Mouse (Mus musculus): ENCODE measurements at regions not wholly inside any gene's neighbourhood (a gene's known extent, or its start where the extent isn't known, plus 50 kb on each side); places are given as distances from the start of the nearest gene placed in this dataset.

DNA sequence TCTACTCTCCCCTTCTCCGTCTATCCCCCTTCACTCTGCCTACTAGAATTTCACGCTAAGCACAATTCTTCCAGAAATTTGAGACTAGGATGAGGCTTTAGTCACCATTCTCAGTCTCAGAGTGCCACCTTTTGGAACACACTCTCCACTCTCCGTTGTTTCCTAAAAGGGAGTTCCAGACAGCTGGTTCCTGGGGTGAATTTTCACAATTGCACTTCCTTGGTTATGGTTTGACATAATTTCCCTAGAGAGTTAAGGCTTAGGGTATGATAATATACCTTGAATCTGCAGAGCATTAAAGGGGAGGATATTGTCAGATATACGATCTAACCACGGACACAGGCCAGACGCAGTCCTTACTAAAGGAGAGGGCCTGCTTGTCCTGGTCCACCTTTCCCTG lies 444.8 kb downstream of the Ets1 start:
- no peaks in the 10 kb centered on the region for H3K27me3 ChIP-seq (ENCODE audit: insufficient read depth, low read length)
- no peak overlapping the region for H3K27ac ChIP-seq (ENCODE audit: low read depth, low read length)
- WGBS, result 51% methylated on average over 6 of the region's 6 CpGs
- peak; percentile 81 for TF ChIP-seq CTCF (IDR thresholded peaks at IDR 0.05)
- DNase-seq (ENCODE audit: low spot score) (peak; percentile 73), ATAC-seq (ENCODE audit: low FRiP score) (no peak)
- no peak overlapping the region for H3K4me3 ChIP-seq (ENCODE audit: low read depth, low read length)
- H3K4me1 ChIP-seq (ENCODE audit: insufficient read depth, low read length), result no peaks in the 10 kb centered on the region
- no peaks in the 10 kb centered on the region for H3K9me3 ChIP-seq (ENCODE audit: low read length)
- H3K9ac ChIP-seq (replicated peaks; ENCODE audit: low read length, poor library complexity, severe bottlenecking), result no peak overlapping the region
- H3K4me2 ChIP-seq (ENCODE audit: low read depth, low read length, poor library complexity, severe bottlenecking), result no peak overlapping the region
- no peaks in the 10 kb centered on the region for H3K36me3 ChIP-seq (ENCODE audit: insufficient read depth, low read length)

DNA sequence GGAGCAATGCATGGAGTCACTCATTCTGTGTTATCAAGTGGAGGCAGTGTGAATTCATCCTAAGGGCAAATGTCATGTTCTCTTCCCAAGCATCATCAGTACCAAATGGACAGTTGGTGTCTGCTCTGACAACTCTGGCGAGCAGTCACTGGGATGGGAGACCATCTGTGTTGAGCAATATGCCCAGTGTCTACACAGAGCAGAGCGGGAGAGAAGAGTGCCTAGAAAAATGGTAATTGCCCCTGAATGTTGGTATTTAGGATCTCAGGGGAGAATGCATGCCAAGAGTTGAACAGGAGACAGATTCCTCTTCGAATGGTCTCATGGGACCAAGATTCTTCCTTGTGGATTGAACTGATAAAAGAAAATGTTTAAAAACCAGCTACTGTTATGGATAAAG lies 454.0 kb downstream of the Ets1 start:
- H3K4me2 ChIP-seq (ENCODE audit: low read depth, low read length, poor library complexity, severe bottlenecking), result no peak overlapping the region
- 82% methylated on average over 3 of the region's 3 CpGs for WGBS
- no peaks in the 10 kb centered on the region for H3K27me3 ChIP-seq (ENCODE audit: insufficient read depth, low read length)
- H3K4me1 ChIP-seq (ENCODE audit: insufficient read depth, low read length), result no peaks in the 10 kb centered on the region
- H3K36me3 ChIP-seq (ENCODE audit: insufficient read depth, low read length), result no peaks in the 10 kb centered on the region
- no peak overlapping the region for H3K4me3 ChIP-seq (ENCODE audit: low read depth, low read length)
- ATAC-seq (ENCODE audit: low FRiP score), result no peak
- no peak for DNase-seq (ENCODE audit: low spot score)
- H3K27ac ChIP-seq (ENCODE audit: low read depth, low read length), result no peak overlapping the region
- no peak overlapping the region for H3K9ac ChIP-seq (replicated peaks; ENCODE audit: low read length, poor library complexity, severe bottlenecking)
- TF ChIP-seq CTCF (IDR thresholded peaks at IDR 0.05), result no peak
- no peaks in the 10 kb centered on the region for H3K9me3 ChIP-seq (ENCODE audit: low read length)

DNA sequence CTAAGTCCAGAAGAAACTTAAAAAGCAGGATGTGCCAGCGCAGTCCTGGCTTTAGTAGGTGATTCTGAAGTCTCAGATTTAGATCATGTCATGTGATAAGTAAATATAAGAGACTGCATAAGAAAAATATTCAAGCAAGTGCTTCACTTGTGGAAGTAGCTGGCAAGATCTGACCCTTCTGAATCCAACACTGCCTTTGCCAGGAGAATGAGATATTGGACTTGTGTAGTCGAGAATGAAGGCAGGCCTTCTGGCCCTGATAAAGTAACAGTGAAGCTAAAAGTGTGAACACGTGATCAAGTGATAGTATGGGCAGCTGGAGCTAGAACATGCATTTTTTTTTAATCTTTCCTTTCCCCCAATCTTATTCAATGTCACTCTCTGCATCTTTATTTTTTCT lies 455.6 kb downstream of the Ets1 start:
- no peak for DNase-seq (ENCODE audit: low spot score)
- Histone ChIP-seq H3K27ac (ENCODE audit: low read depth, low read length) (no peak overlapping the region), H3K4me3 (ENCODE audit: low read depth, low read length) (no peak overlapping the region), H3K9ac (replicated peaks; ENCODE audit: low read length, poor library complexity, severe bottlenecking) (no peak overlapping the region), H3K9me3 (ENCODE audit: low read length) (no peaks in the 10 kb centered on the region), H3K4me2 (ENCODE audit: low read depth, low read length, poor library complexity, severe bottlenecking) (no peak overlapping the region), H3K4me1 (ENCODE audit: insufficient read depth, low read length) (no peaks in the 10 kb centered on the region), H3K36me3 (ENCODE audit: insufficient read depth, low read length) (no peaks in the 10 kb centered on the region), H3K27me3 (ENCODE audit: insufficient read depth, low read length) (no peaks in the 10 kb centered on the region)
- no peak for ATAC-seq (ENCODE audit: low FRiP score)
- no peak for TF ChIP-seq CTCF (IDR thresholded peaks at IDR 0.05)
- WGBS, result 83% methylated on average over 3 of the region's 3 CpGs

DNA sequence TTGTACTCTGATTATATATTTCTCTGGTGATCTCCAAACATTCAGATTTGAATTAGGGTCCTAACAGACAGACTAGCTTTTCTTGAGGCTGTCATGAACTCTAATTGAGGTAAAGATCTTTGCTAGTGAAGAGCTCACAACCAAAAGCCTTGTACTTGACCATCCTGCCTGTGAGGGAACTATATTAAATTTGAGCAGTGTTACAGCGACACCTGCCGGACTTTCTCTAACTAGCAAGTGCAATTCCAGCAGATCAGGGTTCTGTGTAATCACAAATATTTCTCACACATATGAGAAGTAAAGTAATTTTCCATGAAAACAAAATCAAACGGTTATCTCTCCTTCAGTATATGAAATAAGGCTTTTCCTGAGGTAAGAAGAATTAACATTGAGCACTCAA lies 459.6 kb downstream of the Ets1 start:
- H3K4me2 ChIP-seq (ENCODE audit: low read depth, low read length, poor library complexity, severe bottlenecking), result no peak overlapping the region
- WGBS, result 1% methylated on average over 3 of the region's 3 CpGs
- H3K27me3 ChIP-seq (ENCODE audit: insufficient read depth, low read length), result no peaks in the 10 kb centered on the region
- no peak overlapping the region for H3K4me3 ChIP-seq (ENCODE audit: low read depth, low read length)
- TF ChIP-seq CTCF (IDR thresholded peaks at IDR 0.05), result peak; percentile 88
- DNase-seq (ENCODE audit: low spot score) (peak; percentile 80), ATAC-seq (ENCODE audit: low FRiP score) (no peak)
- H3K4me1 ChIP-seq (ENCODE audit: insufficient read depth, low read length), result no peaks in the 10 kb centered on the region
- no peaks in the 10 kb centered on the region for H3K9me3 ChIP-seq (ENCODE audit: low read length)
- H3K9ac ChIP-seq (replicated peaks; ENCODE audit: low read length, poor library complexity, severe bottlenecking), result no peak overlapping the region
- no peak overlapping the region for H3K27ac ChIP-seq (ENCODE audit: low read depth, low read length)
- H3K36me3 ChIP-seq (ENCODE audit: insufficient read depth, low read length), result no peaks in the 10 kb centered on the region

DNA sequence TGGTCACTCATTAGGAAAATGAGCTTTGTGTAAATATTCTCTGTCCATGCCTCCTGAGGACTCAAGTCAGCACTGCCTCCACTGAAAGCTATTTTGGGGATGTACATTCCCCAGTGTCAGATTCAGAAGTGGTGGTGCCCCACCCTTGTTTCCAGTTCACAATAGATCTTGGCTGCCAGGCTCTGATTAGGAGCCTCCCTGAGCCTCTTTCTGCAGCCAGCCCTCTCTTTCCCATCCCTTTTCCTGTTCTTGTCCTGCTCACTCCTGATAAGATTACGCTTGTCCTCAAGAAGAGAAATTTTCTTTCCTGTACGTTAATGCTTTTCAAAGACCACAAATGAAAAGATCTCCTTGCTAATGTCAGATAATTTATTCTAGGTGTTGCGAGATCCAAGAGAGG lies 465.2 kb downstream of the Ets1 start:
- WGBS, result 75% methylated on average over 3 of the region's 3 CpGs
- no peak overlapping the region for H3K27ac ChIP-seq (ENCODE audit: low read depth, low read length)
- no peak for TF ChIP-seq CTCF (IDR thresholded peaks at IDR 0.05)
- no peaks in the 10 kb centered on the region for H3K4me1 ChIP-seq (ENCODE audit: insufficient read depth, low read length)
- no peak overlapping the region for H3K9ac ChIP-seq (replicated peaks; ENCODE audit: low read length, poor library complexity, severe bottlenecking)
- H3K9me3 ChIP-seq (ENCODE audit: low read length), result no peaks in the 10 kb centered on the region
- H3K4me2 ChIP-seq (ENCODE audit: low read depth, low read length, poor library complexity, severe bottlenecking), result no peak overlapping the region
- H3K27me3 ChIP-seq (ENCODE audit: insufficient read depth, low read length), result no peaks in the 10 kb centered on the region
- DNase-seq (ENCODE audit: low spot score), result no peak
- no peak overlapping the region for H3K4me3 ChIP-seq (ENCODE audit: low read depth, low read length)
- no peak for ATAC-seq (ENCODE audit: low FRiP score)
- H3K36me3 ChIP-seq (ENCODE audit: insufficient read depth, low read length), result no peaks in the 10 kb centered on the region

DNA sequence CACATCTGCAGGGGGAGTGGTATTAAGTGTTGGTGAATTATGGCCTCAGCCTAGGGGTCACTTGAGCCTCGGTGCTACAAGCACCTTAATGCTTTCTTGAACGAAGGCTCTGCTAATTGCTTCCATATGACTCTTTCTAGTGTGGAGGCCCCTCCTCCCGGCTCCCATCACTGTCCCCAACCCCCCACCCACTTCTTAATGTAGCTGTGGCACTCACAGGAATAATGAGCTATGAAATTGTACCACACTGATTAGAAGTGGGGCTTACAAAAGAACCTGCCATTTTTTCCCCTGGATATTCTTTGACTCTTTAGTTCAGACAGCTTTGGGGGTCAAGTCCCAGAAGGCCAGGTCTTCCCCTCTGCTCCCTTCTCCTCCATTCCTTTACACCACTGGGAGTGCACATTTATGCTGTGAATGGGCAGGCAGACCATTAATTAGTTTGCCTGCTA lies 468.6 kb downstream of the Ets1 start:
- Histone ChIP-seq H3K9me3 (ENCODE audit: low read length) (no peaks in the 10 kb centered on the region), H3K36me3 (ENCODE audit: insufficient read depth, low read length) (no peaks in the 10 kb centered on the region), H3K4me1 (ENCODE audit: insufficient read depth, low read length) (no peaks in the 10 kb centered on the region), H3K4me2 (ENCODE audit: low read depth, low read length, poor library complexity, severe bottlenecking) (no peak overlapping the region), H3K9ac (replicated peaks; ENCODE audit: low read length, poor library complexity, severe bottlenecking) (no peak overlapping the region), H3K27ac (ENCODE audit: low read depth, low read length) (no peak overlapping the region), H3K27me3 (ENCODE audit: insufficient read depth, low read length) (no peaks in the 10 kb centered on the region), H3K4me3 (ENCODE audit: low read depth, low read length) (no peak overlapping the region)
- ATAC-seq (ENCODE audit: low FRiP score) (no peak), DNase-seq (ENCODE audit: low spot score) (no peak)
- no peak for TF ChIP-seq CTCF (IDR thresholded peaks at IDR 0.05)
- WGBS, result 56% methylated on average over 3 of the region's 3 CpGs
